Mouse (Mus musculus): ENCODE measurements at regions not wholly inside any gene's neighbourhood (a gene's known extent, or its start where the extent isn't known, plus 50 kb on each side); places are given as distances from the start of the nearest gene placed in this dataset.

DNA sequence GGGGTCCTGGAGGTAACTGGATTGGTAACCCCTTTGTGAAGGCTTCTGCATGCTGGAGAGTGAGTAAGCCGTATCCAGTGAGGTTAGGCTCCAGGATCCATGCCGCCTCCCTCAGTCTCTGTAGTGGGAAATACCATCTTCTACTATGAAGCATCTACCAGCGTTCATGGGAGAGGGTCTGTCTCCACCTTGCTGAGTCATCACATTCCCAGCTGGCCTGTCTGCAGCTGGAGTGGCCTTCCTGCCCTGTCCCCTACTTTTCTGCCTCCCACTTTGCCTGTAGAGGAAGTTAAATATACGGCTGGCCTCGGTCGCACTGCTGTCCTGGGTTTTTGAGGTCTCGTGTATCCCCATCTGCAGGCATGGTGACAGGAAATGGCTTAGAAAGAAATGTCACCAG is 78.0 kb upstream of the Sec14l1 start:
- 22% methylated on average over 7 of the region's 7 CpGs for WGBS (ENCODE audit: insufficient replicate concordance)
- peaks cover 3% of the 10 kb centered on the region; the same call in 1 of the 2 replicates for H3K27me3 ChIP-seq (ENCODE audit: control insufficient read depth, insufficient read depth, low read depth, low read length)

DNA sequence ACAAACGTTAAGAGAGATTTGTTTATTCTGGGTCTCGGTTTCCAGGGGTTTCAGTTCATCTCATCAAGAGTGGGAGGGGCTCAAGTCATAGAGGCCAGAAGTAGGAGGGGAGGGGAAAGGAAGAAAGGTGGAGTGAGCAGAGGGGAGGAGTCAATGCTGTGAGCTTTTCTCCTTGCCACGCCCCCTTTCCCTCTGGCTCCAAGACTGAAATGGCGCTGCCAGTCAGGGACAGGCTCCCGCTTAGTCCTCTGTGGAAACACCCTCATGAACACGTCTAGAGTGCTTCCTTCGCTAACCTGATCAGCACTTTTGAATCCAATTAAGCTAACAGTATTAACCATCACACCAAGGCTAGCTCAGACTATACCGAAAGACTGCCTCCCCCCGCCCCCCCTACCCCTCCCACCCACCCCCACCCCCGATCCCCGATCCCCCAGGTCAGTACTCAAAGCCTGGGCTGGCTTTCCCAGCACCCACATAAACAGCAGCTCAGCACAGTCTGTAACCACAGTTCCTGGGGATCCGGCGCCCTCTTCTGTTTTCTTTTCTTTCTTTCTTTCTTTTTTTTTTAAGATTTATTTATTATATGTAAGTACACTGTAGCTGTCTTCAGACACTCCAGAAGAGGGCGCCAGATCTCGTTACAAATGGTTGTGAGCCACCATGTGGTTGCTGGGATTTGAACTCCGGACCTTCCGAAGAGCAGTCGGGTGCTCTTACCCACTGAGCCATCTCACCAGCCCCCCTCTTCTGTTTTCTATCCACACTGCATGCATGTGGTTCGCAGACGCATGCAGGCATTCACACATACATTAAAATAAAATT is 76.5 kb upstream of the Sec14l1 start:
- Histone ChIP-seq H3K27ac (ENCODE audit: low read length) (no peak overlapping the region), H3K4me2 (ENCODE audit: low read depth, low read length) (no peak overlapping the region), H3K9me3 (replicated peaks; ENCODE audit: control insufficient read depth, low read length) (no peaks in the 10 kb centered on the region), H3K4me1 (ENCODE audit: control insufficient read depth, low read depth, low read length) (no peaks in the 10 kb centered on the region), H3K36me3 (ENCODE audit: control insufficient read depth, insufficient read depth) (no peaks in the 10 kb centered on the region), H3K4me3 (ENCODE audit: low read depth, low read length) (no peak overlapping the region), H3K27me3 (ENCODE audit: control insufficient read depth, insufficient read depth, low read depth, low read length) (peaks cover 8% of the 10 kb centered on the region), H3K9ac (ENCODE audit: low read depth, low read length) (no peak overlapping the region)
- 39% methylated on average over 20 of the region's 20 CpGs for WGBS (ENCODE audit: insufficient replicate concordance)
- ATAC-seq (ENCODE audit: low read depth): no peak

More for the DNA sequence above, 78.0 kb upstream of the Sec14l1 start:
- no peak for ATAC-seq (ENCODE audit: low read depth)
- Histone ChIP-seq H3K36me3 (ENCODE audit: control insufficient read depth, insufficient read depth) (no peaks in the 10 kb centered on the region), H3K4me3 (ENCODE audit: low read depth, low read length) (no peak overlapping the region), H3K27ac (ENCODE audit: low read length) (no peak overlapping the region), H3K9me3 (replicated peaks; ENCODE audit: control insufficient read depth, low read length) (no peaks in the 10 kb centered on the region), H3K4me2 (ENCODE audit: low read depth, low read length) (no peak overlapping the region), H3K9ac (ENCODE audit: low read depth, low read length) (no peak overlapping the region), H3K4me1 (ENCODE audit: control insufficient read depth, low read depth, low read length) (peaks cover under 1% of the 10 kb centered on the region; the same call in 1 of the 2 replicates)

DNA sequence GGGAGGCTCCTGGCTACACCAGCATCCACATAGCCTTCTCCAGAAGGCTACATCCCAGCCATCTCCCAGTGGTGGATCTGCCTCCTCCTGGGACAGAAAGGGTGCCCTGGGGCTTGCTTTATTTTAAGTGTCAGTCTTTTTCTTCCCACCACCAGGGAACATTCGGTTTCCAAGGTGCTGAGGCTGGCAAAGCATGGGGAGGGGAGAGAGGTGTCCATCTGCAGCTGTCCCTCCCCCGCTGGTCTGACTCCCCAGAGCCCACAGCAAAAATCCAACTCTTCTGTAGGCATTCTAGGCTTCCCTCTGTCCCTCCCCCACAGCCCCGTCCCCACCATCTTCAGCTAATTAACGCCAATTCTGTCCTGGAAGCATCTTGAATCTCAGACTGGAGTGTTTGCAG is 74.1 kb upstream of the Sec14l1 start:
- Histone ChIP-seq H3K27me3 (ENCODE audit: control insufficient read depth, insufficient read depth, low read depth, low read length) (peaks cover 8% of the 10 kb centered on the region), H3K4me3 (ENCODE audit: low read depth, low read length) (no peak overlapping the region), H3K4me2 (ENCODE audit: low read depth, low read length) (no peak overlapping the region), H3K27ac (ENCODE audit: low read length) (no peak overlapping the region), H3K4me1 (ENCODE audit: control insufficient read depth, low read depth, low read length) (no peaks in the 10 kb centered on the region), H3K9ac (ENCODE audit: low read depth, low read length) (no peak overlapping the region), H3K9me3 (replicated peaks; ENCODE audit: control insufficient read depth, low read length) (no peaks in the 10 kb centered on the region), H3K36me3 (ENCODE audit: control insufficient read depth, insufficient read depth) (no peaks in the 10 kb centered on the region)
- ATAC-seq (ENCODE audit: low read depth): no peak
- WGBS (ENCODE audit: insufficient replicate concordance): 7% methylated on average over 4 of the region's 4 CpGs

DNA sequence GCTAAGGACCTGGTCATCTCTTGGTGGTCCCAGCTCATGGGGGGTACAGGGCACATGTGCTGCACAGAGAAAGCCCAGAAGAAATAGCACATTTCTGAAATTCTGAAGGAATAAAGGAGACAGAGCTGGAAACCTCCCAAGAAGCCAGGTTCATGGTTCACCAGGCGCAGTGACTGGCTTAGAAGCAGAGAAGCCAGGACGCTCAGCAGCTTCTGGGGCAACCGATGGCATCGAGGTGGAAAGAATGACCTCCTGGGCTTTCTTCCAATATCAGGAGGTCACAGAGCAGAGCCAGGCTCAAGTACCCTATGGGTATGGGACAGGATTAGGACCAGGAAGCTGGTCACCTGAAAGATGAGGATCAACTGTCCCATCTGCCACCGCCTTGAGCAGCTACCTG is 72.6 kb upstream of the Sec14l1 start:
- H3K4me1 ChIP-seq (ENCODE audit: control insufficient read depth, low read depth, low read length): no peaks in the 10 kb centered on the region
- no peaks in the 10 kb centered on the region for H3K9me3 ChIP-seq (replicated peaks; ENCODE audit: control insufficient read depth, low read length)
- peaks cover 6% of the 10 kb centered on the region for H3K27me3 ChIP-seq (ENCODE audit: control insufficient read depth, insufficient read depth, low read depth, low read length)
- H3K4me3 ChIP-seq (ENCODE audit: low read depth, low read length): no peak overlapping the region
- WGBS (ENCODE audit: insufficient replicate concordance): 61% methylated on average over 5 of the region's 5 CpGs
- H3K4me2 ChIP-seq (ENCODE audit: low read depth, low read length): no peak overlapping the region
- no peak for ATAC-seq (ENCODE audit: low read depth)
- no peak overlapping the region for H3K27ac ChIP-seq (ENCODE audit: low read length)
- no peak overlapping the region for H3K9ac ChIP-seq (ENCODE audit: low read depth, low read length)
- H3K36me3 ChIP-seq (ENCODE audit: control insufficient read depth, insufficient read depth): no peaks in the 10 kb centered on the region

DNA sequence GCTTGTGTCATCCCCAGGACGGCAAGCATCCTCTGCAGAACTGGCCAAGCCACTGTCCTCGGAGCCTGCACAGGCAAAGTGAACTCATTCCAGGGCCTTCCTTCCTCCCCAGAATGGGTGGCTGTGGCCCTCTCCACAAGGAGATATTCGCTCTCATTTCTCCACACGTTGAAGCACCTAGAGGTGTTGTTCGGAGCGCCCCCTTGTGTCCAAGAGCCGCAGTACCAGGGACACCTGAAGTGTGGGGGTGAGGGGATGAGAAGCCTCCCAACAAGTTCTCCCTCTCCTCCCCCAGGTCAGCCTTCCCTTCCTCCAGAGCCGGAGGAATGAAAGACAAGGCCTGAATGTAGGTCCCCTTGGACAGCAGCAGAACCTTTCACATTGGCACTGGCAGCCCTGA is 71.4 kb upstream of the Sec14l1 start:
- no peak for ATAC-seq (ENCODE audit: low read depth)
- no peaks in the 10 kb centered on the region for H3K4me1 ChIP-seq (ENCODE audit: control insufficient read depth, low read depth, low read length)
- 7% methylated on average over 8 of the region's 8 CpGs for WGBS (ENCODE audit: insufficient replicate concordance)
- no peak overlapping the region for H3K4me2 ChIP-seq (ENCODE audit: low read depth, low read length)
- H3K9ac ChIP-seq (ENCODE audit: low read depth, low read length): no peak overlapping the region
- peaks cover 6% of the 10 kb centered on the region for H3K27me3 ChIP-seq (ENCODE audit: control insufficient read depth, insufficient read depth, low read depth, low read length)
- H3K36me3 ChIP-seq (ENCODE audit: control insufficient read depth, insufficient read depth): no peaks in the 10 kb centered on the region
- no peak overlapping the region for H3K4me3 ChIP-seq (ENCODE audit: low read depth, low read length)
- no peaks in the 10 kb centered on the region for H3K9me3 ChIP-seq (replicated peaks; ENCODE audit: control insufficient read depth, low read length)
- no peak overlapping the region for H3K27ac ChIP-seq (ENCODE audit: low read length)

DNA sequence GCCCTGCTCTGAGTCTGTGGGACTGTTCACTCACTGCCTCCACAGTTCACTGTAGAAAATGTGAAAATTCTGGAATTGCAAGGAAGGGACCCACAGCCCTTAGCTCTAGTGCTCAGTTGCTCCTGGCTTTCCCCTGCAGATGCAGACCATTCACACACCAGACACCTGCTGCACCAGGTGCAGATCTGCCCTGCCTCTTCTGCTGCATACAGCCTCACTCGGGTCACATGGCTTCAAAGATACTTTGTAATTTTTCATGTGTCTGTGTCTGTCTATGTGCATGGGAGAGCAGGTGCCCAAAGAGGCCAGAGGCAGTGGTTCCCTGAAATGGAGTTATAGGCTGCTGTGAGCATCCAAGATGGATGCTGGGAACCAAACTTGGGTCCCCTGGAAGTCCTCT is 70.2 kb upstream of the Sec14l1 start:
- Histone ChIP-seq H3K27me3 (ENCODE audit: control insufficient read depth, insufficient read depth, low read depth, low read length) (peaks cover 6% of the 10 kb centered on the region), H3K4me3 (ENCODE audit: low read depth, low read length) (no peak overlapping the region), H3K4me2 (ENCODE audit: low read depth, low read length) (no peak overlapping the region), H3K9me3 (replicated peaks; ENCODE audit: control insufficient read depth, low read length) (no peaks in the 10 kb centered on the region), H3K27ac (ENCODE audit: low read length) (no peak overlapping the region), H3K4me1 (ENCODE audit: control insufficient read depth, low read depth, low read length) (no peaks in the 10 kb centered on the region), H3K9ac (ENCODE audit: low read depth, low read length) (no peak overlapping the region), H3K36me3 (ENCODE audit: control insufficient read depth, insufficient read depth) (no peaks in the 10 kb centered on the region)
- WGBS (ENCODE audit: insufficient replicate concordance): 55% methylated on average over 1 of the region's 1 CpGs
- ATAC-seq (ENCODE audit: low read depth): no peak

DNA sequence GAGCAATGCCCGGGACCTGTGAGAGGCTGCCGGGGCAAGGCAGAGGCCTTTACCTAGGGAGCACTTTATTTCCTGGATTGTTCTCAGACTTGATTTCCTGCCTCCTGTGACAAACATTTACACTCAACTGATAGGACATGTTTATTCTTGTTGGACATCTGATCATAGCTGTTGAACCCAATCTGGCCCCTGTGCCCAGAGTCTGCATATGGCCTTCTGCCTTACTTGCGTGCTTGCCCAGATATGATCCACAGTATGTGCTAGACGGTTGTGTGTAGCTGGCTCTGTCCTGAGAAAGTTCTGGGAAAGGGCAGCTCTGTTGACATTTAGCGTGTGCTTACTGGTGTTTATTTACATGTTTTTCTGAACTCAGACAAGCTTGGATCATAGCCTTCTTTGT is 68.3 kb upstream of the Sec14l1 start:
- Histone ChIP-seq H3K27ac (ENCODE audit: low read length) (no peak overlapping the region), H3K9me3 (replicated peaks; ENCODE audit: control insufficient read depth, low read length) (no peaks in the 10 kb centered on the region), H3K27me3 (ENCODE audit: control insufficient read depth, insufficient read depth, low read depth, low read length) (peaks cover 6% of the 10 kb centered on the region), H3K4me3 (ENCODE audit: low read depth, low read length) (no peak overlapping the region), H3K4me1 (ENCODE audit: control insufficient read depth, low read depth, low read length) (no peaks in the 10 kb centered on the region), H3K4me2 (ENCODE audit: low read depth, low read length) (no peak overlapping the region), H3K36me3 (ENCODE audit: control insufficient read depth, insufficient read depth) (no peaks in the 10 kb centered on the region), H3K9ac (ENCODE audit: low read depth, low read length) (no peak overlapping the region)
- no peak for ATAC-seq (ENCODE audit: low read depth)
- 74% methylated on average over 5 of the region's 5 CpGs for WGBS (ENCODE audit: insufficient replicate concordance)

DNA sequence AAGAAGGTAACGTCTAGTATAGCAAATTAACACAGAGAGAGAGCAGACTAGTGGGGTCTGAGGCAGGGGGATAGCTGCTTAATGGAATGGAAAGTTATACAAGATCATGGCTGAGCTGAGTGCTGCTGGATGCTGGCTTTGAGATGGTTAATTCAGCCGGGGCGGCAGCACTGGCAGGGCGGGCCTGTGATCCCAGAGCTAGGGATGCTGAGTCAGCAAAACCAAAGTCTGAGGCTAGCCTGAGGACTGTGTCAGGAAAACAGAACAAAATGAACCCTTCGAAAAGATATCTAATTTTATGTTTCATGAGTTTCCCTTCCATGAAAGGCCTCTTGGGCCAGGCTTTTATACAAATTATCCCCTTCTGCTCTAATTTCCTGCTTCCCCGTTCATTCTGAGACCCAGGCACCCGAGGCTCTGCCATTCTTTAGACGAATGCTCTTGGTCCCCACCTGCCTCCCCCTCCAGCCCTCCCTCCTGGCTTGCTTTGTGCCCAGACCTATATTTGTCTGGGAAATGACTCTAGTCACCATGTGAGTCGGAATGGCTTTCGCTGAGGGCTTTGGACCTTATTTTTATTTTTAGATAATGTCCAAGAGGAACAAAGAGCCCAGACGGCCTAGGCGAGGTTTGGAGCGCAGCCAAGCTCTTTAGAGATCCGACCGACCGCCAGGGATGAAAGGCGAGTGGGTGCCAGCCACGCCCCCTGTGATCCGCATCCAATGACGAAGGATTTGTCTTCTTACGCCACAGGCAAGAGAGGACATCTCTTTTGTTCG is 67.6 kb upstream of the Sec14l1 start:
- Histone ChIP-seq H3K9me3 (replicated peaks; ENCODE audit: control insufficient read depth, low read length) (no peaks in the 10 kb centered on the region), H3K27ac (ENCODE audit: low read length) (no peak overlapping the region)

DNA sequence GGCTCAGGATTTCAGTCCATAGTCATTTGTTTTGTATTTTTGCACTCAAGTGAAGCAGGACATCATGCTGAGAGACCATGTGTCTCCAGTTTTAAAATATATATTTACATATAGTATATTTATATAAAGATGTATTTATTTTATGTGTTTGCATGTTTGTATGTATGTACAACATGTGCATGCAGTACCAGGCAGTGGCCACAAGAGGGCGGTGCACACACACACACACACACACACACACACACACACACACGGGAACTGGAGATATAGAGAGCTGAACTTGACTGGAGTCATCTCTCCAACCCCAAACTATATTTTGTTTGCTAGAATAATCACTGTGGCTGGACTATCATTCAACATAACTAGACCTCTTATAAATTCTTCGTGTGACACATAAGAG is 66.1 kb upstream of the Sec14l1 start:
- Histone ChIP-seq H3K4me2 (ENCODE audit: low read depth, low read length) (no peak overlapping the region), H3K9me3 (replicated peaks; ENCODE audit: control insufficient read depth, low read length) (no peaks in the 10 kb centered on the region), H3K27me3 (ENCODE audit: control insufficient read depth, insufficient read depth, low read depth, low read length) (no peaks in the 10 kb centered on the region), H3K36me3 (ENCODE audit: control insufficient read depth, insufficient read depth) (no peaks in the 10 kb centered on the region), H3K27ac (ENCODE audit: low read length) (no peak overlapping the region), H3K9ac (ENCODE audit: low read depth, low read length) (no peak overlapping the region), H3K4me3 (ENCODE audit: low read depth, low read length) (no peak overlapping the region), H3K4me1 (ENCODE audit: control insufficient read depth, low read depth, low read length) (no peaks in the 10 kb centered on the region)
- no peak for ATAC-seq (ENCODE audit: low read depth)
- WGBS (ENCODE audit: insufficient replicate concordance): 71% methylated on average over 3 of the region's 3 CpGs

More for the DNA sequence above, 67.6 kb upstream of the Sec14l1 start:
- Histone ChIP-seq H3K4me3 (ENCODE audit: low read depth, low read length) (no peak overlapping the region), H3K36me3 (ENCODE audit: control insufficient read depth, insufficient read depth) (no peaks in the 10 kb centered on the region), H3K4me1 (ENCODE audit: control insufficient read depth, low read depth, low read length) (no peaks in the 10 kb centered on the region), H3K4me2 (ENCODE audit: low read depth, low read length) (no peak overlapping the region), H3K27me3 (ENCODE audit: control insufficient read depth, insufficient read depth, low read depth, low read length) (peaks cover 1% of the 10 kb centered on the region), H3K9ac (ENCODE audit: low read depth, low read length) (no peak overlapping the region)
- ATAC-seq (ENCODE audit: low read depth): no peak
- 41% methylated on average over 22 of the region's 22 CpGs for WGBS (ENCODE audit: insufficient replicate concordance)
